Mouse (Mus musculus): ENCODE data around the gene Vmn2r10. TPM values are rescaled to one million over a fixed set of nuclear protein-coding genes. Genes with fewer than 3 reads are reported as not detected.
"Not testable (repeated sequence)": the region's sequence is repeated elsewhere in the genome, so short reads cannot be mapped to it uniquely, and the experiment has no call there.

The Vmn2r10 gene
- polyA plus RNA-seq (2015; fragmentation: Nextera tagmentation; extraction: Ambion mirVana): not detected in 2 replicates

GRCm38 (mm10) chr5:109006427-109006826, at the start of gene Vmn2r10:
Vmn2r10 (minus strand) TSS chr5:109006527.
- H3K4me1 ChIP-seq (ENCODE audit: control insufficient read depth, insufficient read depth, low read length); H3K9ac ChIP-seq (ENCODE audit: low read length); H3K27ac ChIP-seq (ENCODE audit: low read length); ATAC-seq (replicated peaks; ENCODE audit: extremely low read depth, insufficient read depth, low FRiP score); H3K9me3 ChIP-seq (replicated peaks; ENCODE audit: control insufficient read depth, low read length); H3K4me3 ChIP-seq (ENCODE audit: low read length); H3K27me3 ChIP-seq (ENCODE audit: control insufficient read depth, insufficient read depth, low read length); H3K36me3 ChIP-seq (ENCODE audit: control insufficient read depth, insufficient read depth); H3K4me2 ChIP-seq (ENCODE audit: low read depth, low read length): not testable (repeated sequence)

GRCm38 (mm10) chr5:109055286-109055685, 49.0 kb upstream of the Vmn2r10 start:
- H3K27me3 ChIP-seq (ENCODE audit: control insufficient read depth, insufficient read depth, low read length): no peaks in the 10 kb centered on the region

GRCm38 (mm10) chr5:109032591-109032990, 26.3 kb upstream of the Vmn2r10 start:
- no peaks in the 10 kb centered on the region for H3K27me3 ChIP-seq (ENCODE audit: control insufficient read depth, insufficient read depth, low read length)
- H3K4me2 ChIP-seq (ENCODE audit: low read depth, low read length): no peak overlapping the region
- H3K9ac ChIP-seq (ENCODE audit: low read length): no peak overlapping the region
- H3K27ac ChIP-seq (ENCODE audit: low read length): no peak overlapping the region
- ATAC-seq (replicated peaks; ENCODE audit: extremely low read depth, insufficient read depth, low FRiP score): no peak
- no peaks in the 10 kb centered on the region for H3K9me3 ChIP-seq (replicated peaks; ENCODE audit: control insufficient read depth, low read length)
- no peaks in the 10 kb centered on the region for H3K4me1 ChIP-seq (ENCODE audit: control insufficient read depth, insufficient read depth, low read length)
- H3K36me3 ChIP-seq (ENCODE audit: control insufficient read depth, insufficient read depth): no peaks in the 10 kb centered on the region
- no peak overlapping the region for H3K4me3 ChIP-seq (ENCODE audit: low read length)

More at GRCm38 (mm10) chr5:109055286-109055685, 49.0 kb upstream of the Vmn2r10 start:
- no peak overlapping the region for H3K27ac ChIP-seq (ENCODE audit: low read length)
- no peaks in the 10 kb centered on the region for H3K36me3 ChIP-seq (ENCODE audit: control insufficient read depth, insufficient read depth)
- H3K9me3 ChIP-seq (replicated peaks; ENCODE audit: control insufficient read depth, low read length): no peaks in the 10 kb centered on the region
- H3K4me3 ChIP-seq (ENCODE audit: low read length): no peak overlapping the region
- no peak overlapping the region for H3K9ac ChIP-seq (ENCODE audit: low read length)
- no peaks in the 10 kb centered on the region for H3K4me1 ChIP-seq (ENCODE audit: control insufficient read depth, insufficient read depth, low read length)
- whole genome bisulfite sequencing: 48% methylated on average over 1 of the region's 1 CpGs
- no peak overlapping the region for H3K4me2 ChIP-seq (ENCODE audit: low read depth, low read length)
- no peak for ATAC-seq (replicated peaks; ENCODE audit: extremely low read depth, insufficient read depth, low FRiP score)

- Histone ChIP-seq H3K36me3 (ENCODE audit: control insufficient read depth, insufficient read depth) (no peaks in the 10 kb centered on the region), H3K4me1 (ENCODE audit: control insufficient read depth, insufficient read depth, low read length) (no peaks in the 10 kb centered on the region), H3K27me3 (ENCODE audit: control insufficient read depth, insufficient read depth, low read length) (no peaks in the 10 kb centered on the region), H3K4me2 (ENCODE audit: low read depth, low read length) (no peak overlapping the region), H3K9ac (ENCODE audit: low read length) (no peak overlapping the region), H3K9me3 (replicated peaks; ENCODE audit: control insufficient read depth, low read length) (peaks cover 16% of the 10 kb centered on the region), H3K27ac (ENCODE audit: low read length) (no peak overlapping the region), H3K4me3 (ENCODE audit: low read length) (no peak overlapping the region)
- ATAC-seq (replicated peaks; ENCODE audit: extremely low read depth, insufficient read depth, low FRiP score): no peak
- WGBS: 66% methylated on average over 3 of the region's 3 CpGs
Observed at GRCm38 (mm10) chr5:108988924-108989323, 17.4 kb downstream of the Vmn2r10 start.

Other genes starting within 250 kb of the Vmn2r10 start
- not detected in 2 replicates for gene Rnf212, start 231.5 kb downstream of the Vmn2r10 start, polyA plus RNA-seq (2015; fragmentation: Nextera tagmentation; extraction: Ambion mirVana)
- not detected in 2 replicates for gene Tmed11, start 211.2 kb downstream of the Vmn2r10 start, polyA plus RNA-seq (2015; fragmentation: Nextera tagmentation; extraction: Ambion mirVana)
- not detected in 2 replicates for gene Vmn2r8, start 197.7 kb downstream of the Vmn2r10 start, polyA plus RNA-seq (2015; fragmentation: Nextera tagmentation; extraction: Ambion mirVana)
- not detected in 2 replicates for gene Vmn2r9, start 153.9 kb downstream of the Vmn2r10 start, polyA plus RNA-seq (2015; fragmentation: Nextera tagmentation; extraction: Ambion mirVana)
- gene Vmn2r11, start 53.0 kb upstream of the Vmn2r10 start, polyA plus RNA-seq (2015; fragmentation: Nextera tagmentation; extraction: Ambion mirVana): not detected in 2 replicates
- gene Vmn2r12, start 91.4 kb upstream of the Vmn2r10 start, polyA plus RNA-seq (2015; fragmentation: Nextera tagmentation; extraction: Ambion mirVana): not detected in 2 replicates
- gene Vmn2r13, start 185.7 kb upstream of the Vmn2r10 start, polyA plus RNA-seq (2015; fragmentation: Nextera tagmentation; extraction: Ambion mirVana): not detected in 2 replicates
- not detected in 2 replicates for gene Vmn2r14, start 218.2 kb upstream of the Vmn2r10 start, polyA plus RNA-seq (2015; fragmentation: Nextera tagmentation; extraction: Ambion mirVana)

Measured in heart, embryonic 16.5 days (tissue).